Mouse (Mus musculus) forebrain, embryonic 15.5 days (tissue): ENCODE results near the gene Tspan9. TPM values are rescaled to one million over a fixed set of nuclear protein-coding genes. Genes with fewer than 3 reads are reported as not detected.

Source experiments
- ATAC-seq: fragments of 200-750 bp; cut with Nextera tagmentation; replicated peaks from 2 replicates; pipeline ENCODE4 v1.8.0; 2017; ENCODE audit warnings: mild to moderate bottlenecking, moderate TSS enrichment, moderate library complexity
- H3K27ac ChIP-seq: fragments of 300-500 bp; sonication (generic); replicated peaks from 2 replicates; pipeline ENCODE4 v1.5.1; 2015; ENCODE audit warnings: mild to moderate bottlenecking, inconsistent platforms
- H3K27me3 ChIP-seq: fragments of 300-500 bp; sonication (generic); 2 replicates; pipeline ENCODE4 v1.6.1; 2015; ENCODE audit warnings: inconsistent platforms
- H3K36me3 ChIP-seq: fragments of 300-500 bp; sonication (generic); 2 replicates; pipeline ENCODE4 v1.6.1; 2015; ENCODE audit warnings: mild to moderate bottlenecking, inconsistent platforms
- H3K4me1 ChIP-seq: fragments of 300-500 bp; sonication (generic); 2 replicates; pipeline ENCODE4 v1.6.1; 2015; ENCODE audit warnings: inconsistent platforms
- H3K4me2 ChIP-seq: fragments of 300-500 bp; sonication (generic); replicated peaks from 2 replicates; pipeline ENCODE4 v1.6.1; 2015; ENCODE audit warnings: mild to moderate bottlenecking, inconsistent platforms
- H3K4me3 ChIP-seq: fragments of 300-500 bp; sonication (generic); 2 replicates; pipeline ENCODE4 v1.5.1; 2015; ENCODE audit warnings: mild to moderate bottlenecking, inconsistent platforms
- H3K9ac ChIP-seq: fragments of 300-500 bp; sonication (generic); replicated peaks from 2 replicates; pipeline ENCODE4 v1.6.1; 2015; ENCODE audit warnings: mild to moderate bottlenecking, inconsistent platforms
- H3K9me3 ChIP-seq: fragments of 300-500 bp; sonication (generic); 2 replicates; pipeline ENCODE4 v1.6.1; 2016; ENCODE audit warnings: inconsistent platforms
- whole genome bisulfite sequencing: fragments of 180-500 bp; shearing (Covaris S2); methylation state at CpG from one replicate; pipeline ENCODE4 v1.1.7; 2015; ENCODE audit warnings: mixed read lengths; 5-methylcytosine and 5-hydroxymethylcytosine counted together
- polyA plus RNA-seq: library from polyadenylated mRNA; unstranded; fragments of >200 nt; fragmentation: Nextera tagmentation; extraction: Ambion mirVana; gene quantifications from 2 replicates; pipeline ENCODE4 v1.2.1, GENCODE M21; 2015

Gene Tspan9
- polyA plus RNA-seq, 1 experiment from 2014 or later = 45.9 TPM

DNA sequence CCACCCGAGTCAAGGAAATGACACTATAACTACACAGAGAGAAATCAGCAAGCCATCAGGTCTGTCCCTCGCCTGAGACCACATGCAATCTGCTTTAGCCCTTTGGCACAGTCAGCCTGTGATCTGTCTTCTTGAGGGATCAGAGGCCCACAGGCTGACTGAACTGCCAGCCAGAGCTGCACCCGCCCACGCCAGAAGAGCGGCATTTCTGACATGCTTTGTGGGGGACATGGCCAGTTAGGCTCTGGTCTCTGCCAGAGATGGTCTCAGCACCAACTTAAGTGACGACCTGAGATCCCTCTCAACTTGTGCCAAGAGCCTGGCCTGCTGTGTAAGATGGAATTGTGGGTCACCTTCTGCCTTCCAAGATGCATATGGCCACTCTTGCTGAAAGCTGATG is 166.7 kb downstream of the Tspan9 start:
- Histone ChIP-seq H3K4me2 (no peak overlapping the region), H3K36me3 (no peaks in the 10 kb centered on the region), H3K27me3 (no peaks in the 10 kb centered on the region), H3K4me1 (peaks cover 23% of the 10 kb centered on the region), H3K9me3 (no peaks in the 10 kb centered on the region), H3K27ac (no peak overlapping the region), H3K9ac (no peak overlapping the region), H3K4me3 (no peak overlapping the region)
- no peak for ATAC-seq
- 90% methylated on average over 6 of the region's 6 CpGs for WGBS

DNA sequence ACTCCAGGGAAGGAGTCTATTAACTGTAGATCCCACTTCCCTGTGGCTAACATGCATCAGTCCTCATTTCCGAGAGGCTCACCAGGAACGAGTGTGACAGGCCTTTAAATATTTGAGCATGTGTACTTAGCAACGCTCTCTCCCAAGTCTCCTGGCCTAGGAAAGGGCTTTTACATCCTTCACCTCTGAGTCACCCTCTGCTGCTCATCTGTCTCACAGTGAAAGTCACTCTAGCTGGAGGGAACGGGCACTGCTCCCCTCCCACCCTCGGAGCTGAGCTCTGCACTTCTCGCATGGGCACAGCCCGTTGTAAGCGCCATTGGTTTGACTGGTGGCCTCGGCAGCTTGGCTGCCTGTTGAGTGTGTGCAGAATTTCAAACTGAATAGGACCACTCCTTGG is 169.4 kb downstream of the Tspan9 start:
- H3K4me3 ChIP-seq = no peak overlapping the region
- 0 out of 2 replicates have a peak overlapping the region, but pooled peaks have one; percentile 14 for H3K27ac ChIP-seq
- 49% methylated on average over 9 of the region's 9 CpGs for WGBS
- H3K4me1 ChIP-seq = peaks cover 15% of the 10 kb centered on the region
- no peak overlapping the region for H3K4me2 ChIP-seq
- no peak overlapping the region for H3K9ac ChIP-seq
- 0 out of 2 replicates have a peak, but pooled peaks have one; percentile 12 for ATAC-seq
- H3K9me3 ChIP-seq = no peaks in the 10 kb centered on the region
- no peaks in the 10 kb centered on the region for H3K36me3 ChIP-seq
- no peaks in the 10 kb centered on the region for H3K27me3 ChIP-seq

DNA sequence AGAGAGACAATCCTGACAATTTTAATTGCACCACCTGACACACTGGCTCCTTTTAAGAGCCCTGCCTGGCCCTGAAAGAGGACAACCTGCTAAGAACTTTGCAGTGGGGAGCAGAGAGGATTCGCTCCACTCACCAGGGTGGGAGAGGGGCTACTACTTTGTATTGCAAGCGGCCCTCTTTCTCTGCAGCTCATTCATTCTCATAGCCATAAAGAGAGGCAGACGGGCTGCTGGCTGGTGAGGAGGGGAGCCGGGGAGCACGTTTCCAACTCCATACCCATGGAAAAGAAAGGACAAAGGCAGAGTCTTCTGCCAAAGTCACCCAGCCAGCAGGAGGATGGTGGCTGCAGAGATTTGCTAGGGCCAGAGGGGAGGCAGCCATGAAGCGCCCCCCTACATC is 169.8 kb downstream of the Tspan9 start:
- Histone ChIP-seq H3K27me3 (no peaks in the 10 kb centered on the region), H3K4me2 (no peak overlapping the region), H3K9ac (no peak overlapping the region), H3K4me1 (peaks cover 11% of the 10 kb centered on the region), H3K36me3 (no peaks in the 10 kb centered on the region), H3K4me3 (no peak overlapping the region), H3K9me3 (no peaks in the 10 kb centered on the region), H3K27ac (0 out of 2 replicates have a peak overlapping the region, but pooled peaks have one; percentile 14)
- WGBS = 27% methylated on average over 6 of the region's 6 CpGs
- no peak for ATAC-seq

DNA sequence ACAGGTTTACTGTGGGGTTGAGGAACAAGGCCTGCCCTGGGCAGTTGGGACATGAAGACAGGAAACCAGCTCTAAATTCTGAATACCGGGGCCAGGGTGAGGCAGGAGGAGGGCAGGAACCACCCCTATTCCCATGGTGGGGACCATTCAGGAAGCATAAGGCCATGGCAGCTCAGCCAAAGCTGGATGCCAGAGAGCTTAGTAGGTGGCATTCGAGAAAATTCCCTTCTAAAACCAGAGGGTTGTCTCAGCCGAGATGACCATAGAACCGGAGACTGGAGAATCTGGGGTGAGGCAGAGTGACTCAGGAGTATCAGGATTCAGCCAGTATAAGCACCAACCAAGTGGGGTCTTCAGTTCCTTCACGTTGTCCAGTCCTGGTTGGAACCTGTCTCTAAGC is 171.5 kb downstream of the Tspan9 start:
- Histone ChIP-seq H3K27me3 (no peaks in the 10 kb centered on the region), H3K9ac (no peak overlapping the region), H3K36me3 (no peaks in the 10 kb centered on the region), H3K4me2 (no peak overlapping the region), H3K9me3 (no peaks in the 10 kb centered on the region), H3K27ac (no peak overlapping the region), H3K4me3 (no peak overlapping the region), H3K4me1 (peaks cover 11% of the 10 kb centered on the region)
- WGBS = 91% methylated on average over 5 of the region's 5 CpGs
- ATAC-seq = no peak

DNA sequence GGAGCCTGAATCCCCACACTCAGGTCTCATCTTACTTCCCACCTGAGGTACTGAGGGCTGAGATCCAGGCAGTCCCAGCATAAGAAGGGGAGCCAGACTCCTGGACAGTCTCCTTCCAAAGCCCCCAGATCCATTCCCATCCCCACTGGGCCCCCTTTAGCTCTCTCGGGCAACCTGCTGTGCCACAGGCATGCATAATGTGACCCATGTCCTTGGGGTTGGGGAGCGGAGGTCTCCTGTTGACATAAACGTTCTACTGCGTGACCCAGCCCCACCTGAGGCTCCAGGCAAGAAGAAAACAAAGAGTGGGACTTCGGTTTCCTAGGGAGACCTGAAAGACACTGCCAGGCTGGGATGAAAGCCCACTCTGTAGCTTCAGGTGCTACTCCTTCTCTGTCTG is 172.5 kb downstream of the Tspan9 start:
- Histone ChIP-seq H3K4me3 (no peak overlapping the region), H3K9me3 (no peaks in the 10 kb centered on the region), H3K9ac (no peak overlapping the region), H3K27ac (no peak overlapping the region), H3K27me3 (no peaks in the 10 kb centered on the region), H3K36me3 (no peaks in the 10 kb centered on the region), H3K4me2 (no peak overlapping the region), H3K4me1 (peaks cover 11% of the 10 kb centered on the region)
- 50% methylated on average over 5 of the region's 5 CpGs for WGBS
- no peak for ATAC-seq

DNA sequence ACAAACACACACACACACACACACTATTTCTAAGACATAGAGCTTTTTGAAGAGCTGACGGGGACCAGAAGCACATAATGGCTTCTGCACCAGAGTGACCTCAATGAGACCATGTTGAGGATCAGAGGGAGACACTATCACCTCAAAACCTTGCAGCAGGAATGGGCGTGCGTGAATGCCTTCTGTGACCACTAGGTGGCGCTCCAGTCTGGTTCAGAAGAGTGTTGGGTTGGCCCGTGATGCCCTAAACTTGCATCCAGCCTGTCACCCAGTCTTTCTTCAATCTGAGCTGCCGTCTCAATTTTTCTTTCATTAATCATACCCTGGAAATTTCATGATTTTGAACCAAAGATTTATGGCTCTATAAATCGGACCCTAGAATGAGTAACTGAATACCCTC is 173.3 kb downstream of the Tspan9 start:
- Histone ChIP-seq H3K4me2 (no peak overlapping the region), H3K9me3 (no peaks in the 10 kb centered on the region), H3K4me1 (peaks cover 11% of the 10 kb centered on the region), H3K36me3 (no peaks in the 10 kb centered on the region), H3K9ac (no peak overlapping the region), H3K4me3 (no peak overlapping the region), H3K27me3 (no peaks in the 10 kb centered on the region), H3K27ac (no peak overlapping the region)
- 5% methylated on average over 7 of the region's 7 CpGs for WGBS
- ATAC-seq = peak; percentile 59

DNA sequence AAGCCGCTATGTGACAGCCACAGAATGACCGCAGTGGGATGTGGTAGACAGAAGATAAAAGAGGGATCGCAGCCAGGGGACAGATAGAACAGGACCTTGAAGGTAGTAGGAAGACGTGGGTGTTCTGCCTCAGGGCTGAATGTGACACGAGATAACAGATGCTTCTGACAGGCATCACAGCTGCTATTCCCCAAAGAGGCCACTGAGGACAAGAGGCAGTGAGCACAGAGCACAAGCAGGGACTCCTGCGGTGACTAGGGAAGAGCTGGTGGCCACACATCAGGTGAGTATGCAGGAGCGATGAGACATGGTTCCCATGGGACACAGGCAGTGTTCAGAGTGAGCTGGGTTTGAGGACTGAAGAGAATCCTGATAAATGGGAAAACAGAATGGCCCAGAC is 173.7 kb downstream of the Tspan9 start:
- Histone ChIP-seq H3K9me3 (no peaks in the 10 kb centered on the region), H3K4me3 (no peak overlapping the region), H3K9ac (no peak overlapping the region), H3K4me1 (peaks cover 11% of the 10 kb centered on the region), H3K36me3 (no peaks in the 10 kb centered on the region), H3K27me3 (no peaks in the 10 kb centered on the region), H3K4me2 (no peak overlapping the region), H3K27ac (no peak overlapping the region)
- ATAC-seq = peak; percentile 30; the same call in 1 of the 2 replicates
- WGBS = 76% methylated on average over 7 of the region's 7 CpGs

DNA sequence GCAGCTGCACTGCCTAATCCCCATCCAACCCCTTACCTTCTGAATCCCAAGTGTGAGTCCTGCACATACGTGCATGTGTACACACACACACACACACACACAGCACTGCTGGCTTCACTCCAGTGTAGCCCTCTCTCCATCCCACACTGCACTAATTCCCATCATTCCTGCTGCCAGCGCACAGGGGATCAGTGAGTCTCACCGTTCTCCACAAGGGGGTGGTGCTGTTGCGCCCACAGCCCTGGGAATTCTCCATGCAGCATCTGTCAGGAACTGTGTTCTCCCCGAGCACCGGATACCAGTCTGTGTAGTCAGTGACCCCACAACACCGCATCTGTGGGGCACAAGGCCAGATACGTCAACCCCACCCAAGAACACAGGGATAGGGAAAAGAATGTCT is 177.9 kb downstream of the Tspan9 start:
- Histone ChIP-seq H3K4me1 (no peaks in the 10 kb centered on the region), H3K9me3 (no peaks in the 10 kb centered on the region), H3K4me3 (no peak overlapping the region), H3K36me3 (no peaks in the 10 kb centered on the region), H3K27ac (no peak overlapping the region), H3K4me2 (no peak overlapping the region), H3K9ac (no peak overlapping the region), H3K27me3 (no peaks in the 10 kb centered on the region)
- WGBS = 42% methylated on average over 8 of the region's 8 CpGs
- 0 out of 2 replicates have a peak, but pooled peaks have one; percentile 21 for ATAC-seq

DNA sequence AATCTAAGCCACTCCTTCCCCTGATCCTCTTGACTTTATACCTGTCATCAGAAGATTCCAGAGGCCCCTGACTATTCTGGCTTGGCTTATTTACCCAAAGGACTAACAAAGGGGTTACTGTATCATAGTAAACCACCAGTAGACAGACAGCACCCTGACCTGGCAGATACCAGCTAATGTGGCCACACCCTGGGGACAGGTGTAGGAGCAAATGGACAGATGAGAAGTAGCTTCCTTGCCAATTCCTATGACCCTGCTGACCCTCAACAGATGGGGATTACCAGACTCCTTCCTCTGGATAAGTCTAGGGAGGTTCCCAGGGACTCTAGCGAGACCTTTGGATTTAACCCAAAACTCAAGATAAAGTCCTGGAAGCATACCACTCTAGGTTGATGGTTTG is 183.2 kb downstream of the Tspan9 start:
- no peaks in the 10 kb centered on the region for H3K27me3 ChIP-seq
- no peak overlapping the region for H3K4me2 ChIP-seq
- no peak overlapping the region for H3K9ac ChIP-seq
- H3K4me3 ChIP-seq = no peak overlapping the region
- H3K27ac ChIP-seq = no peak overlapping the region
- WGBS = 97% methylated on average over 1 of the region's 1 CpGs
- no peaks in the 10 kb centered on the region for H3K36me3 ChIP-seq
- no peaks in the 10 kb centered on the region for H3K9me3 ChIP-seq
- H3K4me1 ChIP-seq = no peaks in the 10 kb centered on the region
- no peak for ATAC-seq

DNA sequence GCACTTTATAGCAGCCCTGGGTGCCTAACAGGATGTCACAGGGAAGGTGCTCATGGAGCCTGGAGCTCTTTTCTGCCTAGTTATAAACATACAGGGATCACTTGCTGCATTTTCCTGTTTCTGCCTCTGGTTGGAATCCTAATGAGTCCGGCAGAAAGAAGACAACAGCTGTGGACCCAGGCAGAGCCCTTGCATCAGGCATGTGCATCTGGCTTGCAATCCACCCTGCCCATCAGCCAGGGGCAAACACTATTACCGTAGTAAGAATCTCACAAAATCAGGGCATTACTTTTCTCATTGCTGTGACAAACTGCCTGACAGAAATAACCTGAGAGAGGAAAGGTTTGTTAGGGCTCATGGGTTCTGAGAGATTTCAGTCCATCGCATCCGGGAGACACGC is 187.2 kb downstream of the Tspan9 start:
- Histone ChIP-seq H3K9ac (no peak overlapping the region), H3K36me3 (no peaks in the 10 kb centered on the region), H3K4me2 (no peak overlapping the region), H3K27me3 (no peaks in the 10 kb centered on the region), H3K27ac (no peak overlapping the region), H3K9me3 (no peaks in the 10 kb centered on the region), H3K4me3 (no peak overlapping the region), H3K4me1 (no peaks in the 10 kb centered on the region)
- WGBS = 87% methylated on average over 5 of the region's 5 CpGs
- ATAC-seq = no peak

DNA sequence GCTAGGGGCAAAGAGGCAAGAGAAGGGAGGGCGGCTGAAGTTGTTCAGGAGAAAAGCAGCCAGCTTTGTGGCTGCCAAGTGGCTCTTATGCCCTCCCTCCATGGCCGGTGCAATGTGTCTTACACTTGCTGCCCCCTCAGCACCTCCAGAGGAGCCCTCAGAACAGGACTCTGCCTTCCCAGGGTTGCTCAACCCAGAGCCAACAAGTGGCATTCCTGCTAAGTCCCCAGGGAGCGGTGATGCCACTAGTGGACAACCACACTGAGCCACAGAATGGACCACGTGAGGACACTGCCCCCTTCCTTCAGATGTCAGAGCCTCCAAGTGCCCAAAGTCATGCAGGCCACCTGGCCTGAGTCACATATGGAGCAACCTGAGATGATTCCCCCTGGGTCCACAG is 190.3 kb downstream of the Tspan9 start:
- no peak for ATAC-seq
- H3K27me3 ChIP-seq = no peaks in the 10 kb centered on the region
- no peak overlapping the region for H3K4me3 ChIP-seq
- H3K27ac ChIP-seq = no peak overlapping the region
- H3K9ac ChIP-seq = no peak overlapping the region
- H3K36me3 ChIP-seq = no peaks in the 10 kb centered on the region; the same call in 1 of the 2 replicates
- no peaks in the 10 kb centered on the region for H3K4me1 ChIP-seq
- H3K4me2 ChIP-seq = no peak overlapping the region
- WGBS = 73% methylated on average over 4 of the region's 4 CpGs
- no peaks in the 10 kb centered on the region for H3K9me3 ChIP-seq

DNA sequence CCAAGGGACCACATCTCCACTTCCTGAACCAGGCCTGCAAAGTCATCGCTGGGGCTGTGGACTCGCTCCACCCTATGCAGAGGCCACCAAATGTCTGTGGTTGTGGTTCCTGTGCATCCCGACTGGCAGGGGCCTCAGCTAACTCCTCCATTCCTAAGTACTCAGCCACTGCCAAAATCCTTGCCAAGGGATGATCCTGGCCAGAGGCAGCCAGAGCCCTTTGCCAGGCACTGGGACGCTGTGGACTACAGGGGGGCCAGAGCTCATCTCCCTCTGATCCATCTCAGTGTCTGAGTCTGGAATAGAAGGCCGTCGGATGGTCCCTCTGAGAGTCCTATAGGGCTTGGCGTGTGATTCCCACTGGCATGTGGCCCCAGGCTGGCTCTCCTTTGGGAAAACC is 193.5 kb downstream of the Tspan9 start:
- Histone ChIP-seq H3K27ac (no peak overlapping the region), H3K9me3 (no peaks in the 10 kb centered on the region), H3K4me3 (no peak overlapping the region), H3K4me2 (no peak overlapping the region), H3K27me3 (no peaks in the 10 kb centered on the region), H3K36me3 (no peaks in the 10 kb centered on the region; the same call in 1 of the 2 replicates), H3K9ac (no peak overlapping the region), H3K4me1 (no peaks in the 10 kb centered on the region)
- WGBS = 90% methylated on average over 7 of the region's 7 CpGs
- ATAC-seq = no peak

DNA sequence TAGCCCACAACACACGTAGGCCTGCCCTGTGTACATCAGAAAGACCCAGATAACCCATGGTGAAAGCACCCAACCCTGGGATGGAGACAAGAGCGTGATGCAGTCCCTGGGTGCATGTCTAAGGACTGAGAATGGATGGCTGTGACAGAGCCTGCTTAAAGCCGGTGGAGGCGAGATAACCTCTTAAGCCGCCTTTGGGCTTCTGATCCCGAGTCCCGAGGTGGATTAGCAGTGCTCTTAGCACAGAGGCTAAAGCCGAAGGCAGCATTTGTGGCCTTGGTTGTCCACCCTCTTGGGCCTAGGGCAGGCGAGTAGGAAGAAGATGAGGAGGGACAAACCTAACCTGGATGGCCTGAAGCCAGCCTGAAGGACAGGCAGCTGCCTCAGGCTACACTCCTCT is 194.7 kb downstream of the Tspan9 start:
- no peaks in the 10 kb centered on the region for H3K4me1 ChIP-seq
- ATAC-seq = no peak
- H3K9me3 ChIP-seq = no peaks in the 10 kb centered on the region
- 75% methylated on average over 9 of the region's 9 CpGs for WGBS
- no peaks in the 10 kb centered on the region for H3K27me3 ChIP-seq
- no peak overlapping the region for H3K4me3 ChIP-seq
- H3K36me3 ChIP-seq = no peaks in the 10 kb centered on the region; the same call in 1 of the 2 replicates
- H3K27ac ChIP-seq = no peak overlapping the region
- H3K4me2 ChIP-seq = no peak overlapping the region
- H3K9ac ChIP-seq = no peak overlapping the region
